Mouse (Mus musculus) ES-Bruce4 (cell line): ENCODE data around the gene Smoc1. TPM values are rescaled to one million over a fixed set of nuclear protein-coding genes. Genes with fewer than 3 reads are reported as not detected.

Source experiments
- H3K27ac ChIP-seq: 2 replicates; pipeline ENCODE4 v1.5.1; 2012; ENCODE audit warnings: low read length, inconsistent platforms; ENCODE audit not compliant: insufficient read depth
- H3K27me3 ChIP-seq: 2 replicates; pipeline ENCODE4 v1.6.1; 2012; ENCODE audit warnings: mild to moderate bottlenecking, low read length, inconsistent platforms; ENCODE audit not compliant: control insufficient read depth, poor library complexity, insufficient read depth, severe bottlenecking
- H3K36me3 ChIP-seq: 2 replicates; pipeline ENCODE4 v1.6.1; 2012; ENCODE audit warnings: inconsistent platforms, mild to moderate bottlenecking, low read length, moderate library complexity; ENCODE audit not compliant: control insufficient read depth, poor library complexity, insufficient read depth, severe bottlenecking
- H3K4me1 ChIP-seq: one replicate; pipeline ENCODE4 v1.8.1; 2011; ENCODE audit warnings: low read length; ENCODE audit not compliant: control insufficient read depth, insufficient read depth
- H3K4me3 ChIP-seq: 2 replicates; pipeline ENCODE4 v1.5.1; 2011; ENCODE audit warnings: low read depth, mild to moderate bottlenecking, low read length
- H3K9ac ChIP-seq: 2 replicates; pipeline ENCODE4 v1.6.1; 2012; ENCODE audit warnings: low read depth, mild to moderate bottlenecking, inconsistent platforms; ENCODE audit not compliant: poor library complexity, severe bottlenecking
- H3K9me3 ChIP-seq: replicated peaks from 2 replicates; pipeline ENCODE4 v1.6.1; 2012; ENCODE audit warnings: mild to moderate bottlenecking, low read length, inconsistent platforms; ENCODE audit not compliant: control insufficient read depth, poor library complexity, insufficient read depth, severe bottlenecking
- CTCF ChIP-seq: IDR thresholded peaks from one replicate; pipeline ENCODE4 v1.8.1; 2011; ENCODE audit warnings: low read depth, low read length
- EP300 ChIP-seq: IDR thresholded peaks from 2 replicates; pipeline ENCODE4 v1.6.1; 2011; ENCODE audit warnings: low read depth, low read length; ENCODE audit not compliant: insufficient read depth
- POLR2A ChIP-seq: IDR thresholded peaks from one replicate; pipeline ENCODE4 v1.8.1; 2011; ENCODE audit warnings: low read length; ENCODE audit not compliant: insufficient read depth
- polyA plus RNA-seq: library from polyadenylated mRNA; stranded (reverse); fragments of >200 nt; gene quantifications from 2 replicates; pipeline ENCODE4 v1.2.4, GENCODE M21; 2011; ENCODE audit warnings: low read depth; ENCODE audit not compliant: missing spikeins, insufficient read depth, insufficient read length

Gene Smoc1
- polyA plus RNA-seq, 1 experiment = 6.7 TPM

GRCm38 (mm10) chr12:81227767-81228460 is 201.3 kb downstream of the Smoc1 start:
- Histone ChIP-seq H3K36me3 (no peaks in the 10 kb centered on the region), H3K4me3 (no peak overlapping the region), H3K9me3 (no peaks in the 10 kb centered on the region), H3K27me3 (no peaks in the 10 kb centered on the region), H3K4me1 (no peaks in the 10 kb centered on the region), H3K9ac (no peak overlapping the region), H3K27ac (no peak overlapping the region)
- TF ChIP-seq POLR2A = no peak
- TF ChIP-seq CTCF = no peak
- TF ChIP-seq EP300 = no peak

- TF ChIP-seq CTCF = no peak
- no peak for TF ChIP-seq POLR2A
- TF ChIP-seq EP300 = no peak
- no peak overlapping the region for H3K9ac ChIP-seq
- H3K9me3 ChIP-seq = no peaks in the 10 kb centered on the region
- H3K27ac ChIP-seq = no peak overlapping the region
- H3K27me3 ChIP-seq = no peaks in the 10 kb centered on the region
- H3K4me3 ChIP-seq = no peak overlapping the region
- H3K36me3 ChIP-seq = no peaks in the 10 kb centered on the region
- H3K4me1 ChIP-seq = no peaks in the 10 kb centered on the region
Observed at GRCm38 (mm10) chr12:81233746-81234380, 207.3 kb downstream of the Smoc1 start.

- Histone ChIP-seq H3K4me3 (no peak overlapping the region), H3K9ac (no peak overlapping the region), H3K27ac (no peak overlapping the region), H3K4me1 (no peaks in the 10 kb centered on the region), H3K27me3 (no peaks in the 10 kb centered on the region), H3K36me3 (no peaks in the 10 kb centered on the region), H3K9me3 (no peaks in the 10 kb centered on the region)
- TF ChIP-seq EP300 = no peak
- no peak for TF ChIP-seq POLR2A
- no peak for TF ChIP-seq CTCF
Observed at GRCm38 (mm10) chr12:81235456-81236330, 209.1 kb downstream of the Smoc1 start.

Other genes with a start within 250 kb of the Smoc1 start
- 56.0 and 57.0 TPM in 2 replicates for gene Susd6, start 236.3 kb upstream of the Smoc1 start, polyA plus RNA-seq
- 605 and 614 TPM in 2 replicates for gene Srsf5, start 81.3 kb upstream of the Smoc1 start, polyA plus RNA-seq
- not detected in 2 replicates for gene Slc10a1, start 58.1 kb upstream of the Smoc1 start, polyA plus RNA-seq